Mouse (Mus musculus): ENCODE data around the gene Mael. TPM values are rescaled to one million over a fixed set of nuclear protein-coding genes. Genes with fewer than 3 reads are reported as not detected.
A peak's percentile ranks its signal among the peaks of the same experiment; 100 is the strongest.

The Mael gene
- polyA plus RNA-seq, 1 experiment from 2014 or later = not detected

DNA sequence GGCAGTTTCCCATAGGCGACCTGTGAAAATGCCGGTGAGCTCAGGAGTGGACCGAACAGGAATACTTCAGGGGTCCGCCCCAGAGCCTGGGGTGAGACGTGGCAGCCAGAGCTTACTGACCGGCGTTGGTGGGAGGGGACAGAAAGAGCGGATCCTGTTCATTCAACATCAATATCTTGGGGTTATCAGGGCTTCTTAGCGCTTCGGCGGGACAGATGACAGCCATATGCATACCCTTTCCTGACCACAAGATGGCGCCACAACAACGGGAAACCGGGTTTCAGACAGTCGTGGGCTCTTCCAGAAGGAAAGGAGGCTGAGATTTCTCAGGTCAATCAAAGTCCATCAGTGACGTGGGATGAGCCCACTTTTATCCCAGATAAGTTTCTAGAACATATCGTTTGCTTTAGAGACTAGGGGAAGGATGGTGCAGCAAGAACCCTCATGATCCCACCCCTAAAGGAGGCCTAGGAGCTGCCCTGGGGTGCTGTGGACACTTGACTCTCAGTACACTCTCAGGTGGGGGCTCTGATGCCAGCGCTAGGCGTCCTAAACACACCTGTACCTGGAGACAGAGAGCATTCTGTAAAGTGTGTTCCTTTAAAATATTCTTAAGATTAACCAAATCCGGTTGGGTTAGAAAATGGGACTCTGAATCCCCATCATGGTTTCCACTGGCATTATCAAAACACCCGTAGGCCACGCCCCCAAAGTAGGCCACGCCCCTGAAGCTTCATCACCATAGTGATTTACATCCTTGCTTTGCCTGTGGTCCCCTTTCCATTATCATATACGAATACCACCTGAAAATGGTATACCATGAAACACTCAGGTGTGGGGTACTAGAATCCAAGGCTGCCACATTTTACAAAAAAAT lies 77.7 kb downstream of the Mael start:
- H3K4me1 ChIP-seq (ENCODE audit: insufficient read depth, low read depth, low read length) = no peaks in the 10 kb centered on the region
- no peak overlapping the region for H3K27ac ChIP-seq (ENCODE audit: low read length)
- H3K27me3 ChIP-seq (replicated peaks; ENCODE audit: insufficient read depth, low read length) = 0 out of 2 replicates have a peak, but pooled peaks cover 11% of the 10 kb centered on the region
- no peak overlapping the region for H3K9ac ChIP-seq (replicated peaks; ENCODE audit: low read depth)
- H3K4me3 ChIP-seq (ENCODE audit: low read depth, low read length) = no peak overlapping the region
- ATAC-seq (peak; percentile 74), DNase-seq (ENCODE audit: low spot score) (peak; percentile 85)
- H3K9me3 ChIP-seq (ENCODE audit: low read length) = no peaks in the 10 kb centered on the region
- H3K4me2 ChIP-seq (replicated peaks; ENCODE audit: low read depth, low read length) = no peak overlapping the region
- WGBS = 17% methylated on average over 24 of the region's 24 CpGs
- no peaks in the 10 kb centered on the region for H3K36me3 ChIP-seq (ENCODE audit: insufficient read depth, low read length)
- TF ChIP-seq EP300 (IDR thresholded peaks at IDR 0.05) (no peak), CTCF (IDR thresholded peaks at IDR 0.05) (peak; percentile 95)

DNA sequence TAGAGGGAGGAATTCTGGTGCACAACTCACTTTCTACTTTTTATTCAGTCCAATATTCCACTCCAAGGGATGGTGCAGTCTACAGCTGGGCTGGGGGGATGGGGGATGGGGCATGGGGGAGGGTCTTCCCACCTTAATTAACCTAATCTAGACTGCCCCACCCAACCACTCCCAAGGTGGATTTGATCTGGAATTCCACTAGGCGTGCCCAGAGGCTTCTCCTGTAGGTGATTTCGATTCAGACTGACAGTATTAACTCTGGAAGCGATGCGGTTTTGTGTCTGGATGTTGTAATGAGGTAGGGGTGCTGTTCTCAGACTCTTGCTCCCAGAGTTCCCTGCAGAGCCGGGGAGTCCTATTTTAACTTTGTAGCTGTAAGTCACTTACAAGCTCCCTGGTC lies 78.4 kb downstream of the Mael start:
- Histone ChIP-seq H3K27ac (ENCODE audit: low read length) (no peak overlapping the region), H3K4me1 (ENCODE audit: insufficient read depth, low read depth, low read length) (no peaks in the 10 kb centered on the region), H3K36me3 (ENCODE audit: insufficient read depth, low read length) (no peaks in the 10 kb centered on the region), H3K4me2 (replicated peaks; ENCODE audit: low read depth, low read length) (no peak overlapping the region), H3K9me3 (ENCODE audit: low read length) (no peaks in the 10 kb centered on the region), H3K27me3 (replicated peaks; ENCODE audit: insufficient read depth, low read length) (0 out of 2 replicates have a peak, but pooled peaks cover 11% of the 10 kb centered on the region), H3K4me3 (ENCODE audit: low read depth, low read length) (no peak overlapping the region), H3K9ac (replicated peaks; ENCODE audit: low read depth) (no peak overlapping the region)
- 50% methylated on average over 5 of the region's 5 CpGs for WGBS
- DNase-seq (ENCODE audit: low spot score) = no peak
- no peak for ATAC-seq
- TF ChIP-seq CTCF (IDR thresholded peaks at IDR 0.05) (no peak), EP300 (IDR thresholded peaks at IDR 0.05) (no peak)

DNA sequence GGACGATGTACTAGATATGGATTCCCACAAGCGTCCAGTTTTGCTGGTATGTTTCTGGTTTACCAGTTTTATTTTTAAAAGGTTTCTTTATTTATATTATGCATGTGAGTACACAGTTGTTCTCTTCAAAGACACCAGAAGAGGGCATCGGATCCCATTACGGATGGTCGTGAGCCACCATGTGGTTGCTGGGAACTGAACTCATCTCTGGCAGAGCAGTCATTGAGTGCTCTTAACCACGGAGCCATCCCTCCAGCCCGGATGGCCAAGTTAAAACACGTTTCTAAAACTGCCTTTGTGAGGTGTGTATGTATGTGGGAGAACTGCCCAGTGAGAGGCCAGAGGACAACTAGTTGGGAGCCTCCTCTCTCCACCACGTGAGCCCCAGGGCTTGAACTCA lies 79.9 kb downstream of the Mael start:
- Histone ChIP-seq H3K4me1 (ENCODE audit: insufficient read depth, low read depth, low read length) (no peaks in the 10 kb centered on the region), H3K27ac (ENCODE audit: low read length) (no peak overlapping the region), H3K9me3 (ENCODE audit: low read length) (no peaks in the 10 kb centered on the region), H3K36me3 (ENCODE audit: insufficient read depth, low read length) (no peaks in the 10 kb centered on the region), H3K9ac (replicated peaks; ENCODE audit: low read depth) (no peak overlapping the region), H3K4me3 (ENCODE audit: low read depth, low read length) (no peak overlapping the region), H3K27me3 (replicated peaks; ENCODE audit: insufficient read depth, low read length) (0 out of 2 replicates have a peak, but pooled peaks cover 11% of the 10 kb centered on the region), H3K4me2 (replicated peaks; ENCODE audit: low read depth, low read length) (no peak overlapping the region)
- 54% methylated on average over 9 of the region's 9 CpGs for WGBS
- no peak for ATAC-seq
- TF ChIP-seq CTCF (IDR thresholded peaks at IDR 0.05) (no peak), EP300 (IDR thresholded peaks at IDR 0.05) (no peak)
- no peak for DNase-seq (ENCODE audit: low spot score)

DNA sequence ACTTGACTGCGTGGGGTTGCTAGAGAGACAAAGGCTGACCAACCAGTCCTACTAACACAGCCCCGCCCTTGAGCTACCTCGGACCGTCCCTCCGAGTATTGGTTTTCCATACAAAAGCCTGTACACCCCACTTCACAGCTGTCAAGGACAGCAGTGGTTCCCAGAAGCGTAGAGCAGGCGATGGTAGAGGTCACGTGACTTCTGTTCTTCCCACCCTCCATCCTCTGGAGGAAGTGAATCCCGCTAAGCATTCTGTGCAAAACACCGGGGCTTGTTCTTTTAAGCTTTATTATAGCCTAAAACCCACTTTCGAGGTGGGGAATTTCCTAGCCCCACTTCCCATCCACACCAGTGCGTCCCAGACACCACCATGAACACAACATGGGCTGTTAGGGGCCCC lies 80.8 kb downstream of the Mael start:
- Histone ChIP-seq H3K4me2 (replicated peaks; ENCODE audit: low read depth, low read length) (no peak overlapping the region), H3K27ac (ENCODE audit: low read length) (no peak overlapping the region), H3K9me3 (ENCODE audit: low read length) (no peaks in the 10 kb centered on the region), H3K4me3 (ENCODE audit: low read depth, low read length) (no peak overlapping the region), H3K27me3 (replicated peaks; ENCODE audit: insufficient read depth, low read length) (0 out of 2 replicates have a peak, but pooled peaks cover 11% of the 10 kb centered on the region), H3K4me1 (ENCODE audit: insufficient read depth, low read depth, low read length) (no peaks in the 10 kb centered on the region), H3K36me3 (ENCODE audit: insufficient read depth, low read length) (no peaks in the 10 kb centered on the region), H3K9ac (replicated peaks; ENCODE audit: low read depth) (no peak overlapping the region)
- DNase-seq (ENCODE audit: low spot score) = no peak
- no peak for TF ChIP-seq CTCF (IDR thresholded peaks at IDR 0.05)
- TF ChIP-seq EP300 (IDR thresholded peaks at IDR 0.05) = no peak
- ATAC-seq = no peak
- WGBS = 51% methylated on average over 12 of the region's 12 CpGs

DNA sequence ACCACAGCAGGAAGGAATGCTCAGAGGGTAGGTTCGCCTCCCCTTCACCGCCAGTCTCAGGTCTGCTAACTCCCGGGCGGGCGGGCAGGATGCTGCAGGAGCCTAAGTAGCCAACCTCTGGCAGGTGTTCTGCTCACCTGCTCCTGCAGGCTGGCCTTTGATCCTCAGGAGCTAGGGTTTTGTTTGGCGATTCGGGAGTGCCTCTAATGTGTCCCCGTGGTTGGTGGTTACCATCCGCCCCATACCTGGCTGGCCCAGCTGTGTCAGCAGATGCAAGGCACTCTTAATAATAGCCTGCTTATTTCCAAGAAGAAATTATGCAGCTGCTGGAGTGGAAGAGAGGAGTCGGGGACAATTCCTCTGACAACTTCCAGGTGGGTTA lies 83.4 kb downstream of the Mael start:
- H3K9ac ChIP-seq (replicated peaks; ENCODE audit: low read depth) = no peak overlapping the region
- 25% methylated on average over 10 of the region's 10 CpGs for WGBS
- DNase-seq (ENCODE audit: low spot score) = no peak
- ATAC-seq = no peak
- H3K4me2 ChIP-seq (replicated peaks; ENCODE audit: low read depth, low read length) = no peak overlapping the region
- TF ChIP-seq CTCF (IDR thresholded peaks at IDR 0.05) = no peak
- no peak for TF ChIP-seq EP300 (IDR thresholded peaks at IDR 0.05)
- no peaks in the 10 kb centered on the region for H3K36me3 ChIP-seq (ENCODE audit: insufficient read depth, low read length)
- no peaks in the 10 kb centered on the region for H3K9me3 ChIP-seq (ENCODE audit: low read length)
- 0 out of 2 replicates have a peak, but pooled peaks cover 8% of the 10 kb centered on the region for H3K27me3 ChIP-seq (replicated peaks; ENCODE audit: insufficient read depth, low read length)
- no peaks in the 10 kb centered on the region for H3K4me1 ChIP-seq (ENCODE audit: insufficient read depth, low read depth, low read length)
- no peak overlapping the region for H3K4me3 ChIP-seq (ENCODE audit: low read depth, low read length)
- H3K27ac ChIP-seq (ENCODE audit: low read length) = no peak overlapping the region

DNA sequence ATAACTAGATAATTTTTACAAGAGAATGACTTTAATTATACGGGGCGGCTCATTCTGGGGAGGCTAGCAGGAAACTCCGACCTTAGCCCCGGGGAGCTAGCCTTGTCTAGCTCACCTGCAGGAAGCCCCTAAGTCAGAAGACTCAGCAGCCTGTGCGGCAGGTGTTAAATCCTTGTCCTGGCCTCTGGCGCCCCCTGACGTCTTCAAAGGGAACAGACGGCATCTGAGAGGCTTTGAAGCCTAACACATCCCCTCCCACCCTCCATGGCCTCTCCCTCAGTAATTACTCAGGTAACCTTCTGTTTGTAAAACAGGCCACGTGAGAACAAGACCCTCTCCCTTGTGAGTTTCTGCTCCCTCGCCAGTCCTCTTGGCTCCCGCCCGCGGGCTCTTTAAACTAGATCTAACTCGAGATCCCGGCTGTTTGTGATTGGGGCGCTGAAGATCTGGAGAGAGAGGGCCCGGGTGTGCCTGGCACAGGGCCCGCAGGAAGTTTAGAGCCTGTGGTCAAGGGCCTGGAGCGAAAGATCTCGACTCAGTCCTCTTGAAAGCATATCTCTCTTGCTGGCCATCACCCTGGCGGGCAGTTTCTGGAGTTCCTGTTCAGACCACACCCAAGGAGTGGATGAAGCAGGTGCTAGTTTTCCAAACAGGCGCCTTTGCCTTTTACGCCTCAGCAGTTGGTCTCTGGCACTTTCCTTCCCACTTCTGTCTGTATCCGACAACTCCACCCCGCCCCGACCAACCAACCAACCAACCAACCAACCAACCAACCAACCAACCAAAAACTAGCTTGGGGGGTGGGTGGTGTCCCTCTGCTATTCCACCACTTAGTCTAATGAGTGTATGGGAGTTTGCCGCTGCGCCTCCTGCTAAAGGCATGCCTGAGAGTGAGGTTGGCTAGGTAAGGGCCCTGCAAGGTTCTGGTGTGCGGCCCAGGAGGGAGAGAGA lies 84.1 kb downstream of the Mael start:
- H3K27me3 ChIP-seq (replicated peaks; ENCODE audit: insufficient read depth, low read length) = 0 out of 2 replicates have a peak, but pooled peaks cover 7% of the 10 kb centered on the region
- no peaks in the 10 kb centered on the region for H3K4me1 ChIP-seq (ENCODE audit: insufficient read depth, low read depth, low read length)
- ATAC-seq (peak; percentile 69), DNase-seq (ENCODE audit: low spot score) (peak; percentile 85)
- no peaks in the 10 kb centered on the region for H3K36me3 ChIP-seq (ENCODE audit: insufficient read depth, low read length)
- no peaks in the 10 kb centered on the region for H3K9me3 ChIP-seq (ENCODE audit: low read length)
- H3K4me2 ChIP-seq (replicated peaks; ENCODE audit: low read depth, low read length) = peak overlapping the region; percentile 50
- WGBS = 6% methylated on average over 29 of the region's 29 CpGs
- TF ChIP-seq EP300 (IDR thresholded peaks at IDR 0.05) (no peak), CTCF (IDR thresholded peaks at IDR 0.05) (peak; percentile 93)
- H3K27ac ChIP-seq (ENCODE audit: low read length) = no peak overlapping the region
- peak overlapping the region; percentile 14; the same call in 1 of the 2 replicates for H3K4me3 ChIP-seq (ENCODE audit: low read depth, low read length)
- H3K9ac ChIP-seq (replicated peaks; ENCODE audit: low read depth) = no peak overlapping the region
